Mouse (Mus musculus): Measurements from ENCODE around the gene Haus5. TPM values are rescaled to one million over a fixed set of nuclear protein-coding genes. Genes with fewer than 3 reads are reported as not detected.

Haus5 gene
- polyA plus RNA-seq, 1 experiment from 2014 or later: 50.5 TPM

DNA sequence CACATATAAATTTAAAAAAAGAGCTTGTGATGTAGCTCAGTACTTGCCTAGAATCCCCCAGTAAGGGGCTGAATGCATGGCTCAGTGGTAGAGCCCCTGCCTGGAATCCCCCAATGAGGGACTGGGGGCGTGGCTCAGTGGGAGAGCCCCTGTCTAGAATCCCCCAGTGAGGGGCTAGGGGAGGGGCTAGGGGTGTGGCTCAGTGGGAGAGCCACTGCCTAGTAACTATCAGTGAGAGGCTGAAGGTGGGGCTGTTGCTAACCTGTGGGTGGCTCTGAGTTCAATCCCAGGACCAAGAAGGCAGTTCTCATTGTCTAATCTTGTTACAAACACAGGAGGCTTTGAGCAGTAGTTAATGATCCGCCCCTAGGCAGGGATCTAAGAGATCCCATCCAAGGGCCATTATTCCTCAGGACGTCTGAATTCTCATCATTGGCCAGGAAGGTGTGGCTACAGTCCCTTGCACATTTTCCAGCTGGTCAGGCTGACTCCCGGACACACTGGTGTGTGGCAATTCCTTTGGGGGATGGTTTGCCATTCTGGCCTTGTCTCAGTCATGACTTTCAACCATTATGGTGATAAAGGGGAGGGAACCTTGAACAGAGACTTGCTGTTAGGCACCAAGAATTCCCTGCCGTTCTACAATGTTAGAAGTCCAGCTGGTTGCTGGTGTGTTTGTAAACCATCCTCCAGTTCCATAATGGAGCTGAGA is 49.6 kb downstream of the Haus5 start:
- Histone ChIP-seq H3K27ac (ENCODE audit: low read length) (no peak overlapping the region), H3K4me1 (ENCODE audit: control insufficient read depth, insufficient read depth, low read length) (no peaks in the 10 kb centered on the region), H3K4me2 (replicated peaks; ENCODE audit: low read depth, low read length) (no peak overlapping the region), H3K36me3 (ENCODE audit: control insufficient read depth, insufficient read depth, low read length) (peaks cover 31% of the 10 kb centered on the region), H3K9me3 (ENCODE audit: control insufficient read depth, low read depth, low read length) (no peaks in the 10 kb centered on the region), H3K9ac (replicated peaks; ENCODE audit: low read depth, low read length) (no peak overlapping the region), H3K27me3 (ENCODE audit: control insufficient read depth, insufficient read depth, low read length) (no peaks in the 10 kb centered on the region), H3K4me3 (ENCODE audit: low read depth, low read length) (no peak overlapping the region)
- WGBS: 55% methylated on average over 5 of the region's 5 CpGs
- 0 out of 2 replicates have a peak, but pooled peaks have one; percentile 48 for ATAC-seq (ENCODE audit: insufficient number of reproducible peaks, insufficient read depth, low FRiP score, low read depth)

DNA sequence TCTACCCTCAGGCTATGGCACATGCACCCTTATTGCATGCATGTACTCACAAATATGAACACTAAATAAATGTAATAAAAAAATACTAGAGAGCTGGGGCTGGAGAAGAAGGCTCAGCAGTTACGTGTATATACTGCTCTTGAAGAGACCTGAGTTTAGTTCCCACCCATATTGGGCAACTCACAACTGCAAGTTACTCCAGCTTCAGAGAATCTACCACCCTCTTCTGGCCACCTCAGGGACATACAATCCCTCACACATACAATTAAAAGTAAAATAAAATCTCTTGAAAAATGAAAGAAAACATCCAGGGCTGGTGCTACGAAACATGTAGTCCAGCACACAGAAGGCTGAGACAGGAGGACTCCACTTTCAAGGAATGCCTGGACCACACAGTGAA is 50.3 kb downstream of the Haus5 start:
- Histone ChIP-seq H3K9ac (replicated peaks; ENCODE audit: low read depth, low read length) (no peak overlapping the region), H3K27me3 (ENCODE audit: control insufficient read depth, insufficient read depth, low read length) (no peaks in the 10 kb centered on the region), H3K4me3 (ENCODE audit: low read depth, low read length) (no peak overlapping the region), H3K4me2 (replicated peaks; ENCODE audit: low read depth, low read length) (no peak overlapping the region), H3K4me1 (ENCODE audit: control insufficient read depth, insufficient read depth, low read length) (no peaks in the 10 kb centered on the region), H3K27ac (ENCODE audit: low read length) (no peak overlapping the region), H3K36me3 (ENCODE audit: control insufficient read depth, insufficient read depth, low read length) (peaks cover 29% of the 10 kb centered on the region), H3K9me3 (ENCODE audit: control insufficient read depth, low read depth, low read length) (no peaks in the 10 kb centered on the region)
- ATAC-seq (ENCODE audit: insufficient number of reproducible peaks, insufficient read depth, low FRiP score, low read depth): no peak
- 79% methylated on average over 2 of the region's 2 CpGs for WGBS

DNA sequence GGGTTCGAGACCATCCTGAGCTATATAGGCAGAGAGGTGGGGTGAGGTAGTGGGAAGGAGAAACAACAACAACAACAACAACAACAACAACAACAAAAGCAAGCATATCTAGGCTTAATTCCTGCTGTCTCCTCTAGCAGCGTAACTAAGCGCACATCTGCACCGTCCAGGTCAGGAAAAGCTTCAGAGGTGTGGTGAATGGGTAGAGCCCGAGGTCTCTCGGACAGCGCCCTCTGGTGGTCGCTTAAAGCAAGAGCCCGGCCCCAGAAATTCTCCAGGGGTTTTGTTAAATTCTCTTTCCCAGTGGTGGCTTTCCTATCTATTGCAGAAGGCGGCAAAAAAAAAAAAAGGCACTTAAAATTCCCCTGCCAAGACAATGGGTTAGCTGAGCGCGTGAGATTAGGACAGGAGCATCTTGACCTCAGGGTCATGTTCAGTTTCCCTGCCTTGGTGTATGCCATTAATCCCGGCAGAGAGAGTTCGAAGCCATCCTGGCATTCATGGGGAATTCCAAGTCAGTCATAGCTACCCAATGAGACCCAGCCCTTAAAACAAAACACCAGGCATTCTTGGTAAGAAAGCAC is 51.2 kb downstream of the Haus5 start:
- peaks cover 22% of the 10 kb centered on the region for H3K36me3 ChIP-seq (ENCODE audit: control insufficient read depth, insufficient read depth, low read length)
- 0 out of 2 replicates have a peak, but pooled peaks have one; percentile 61 for ATAC-seq (ENCODE audit: insufficient number of reproducible peaks, insufficient read depth, low FRiP score, low read depth)
- H3K27ac ChIP-seq (ENCODE audit: low read length): no peak overlapping the region
- 23% methylated on average over 14 of the region's 14 CpGs for WGBS
- no peak overlapping the region for H3K9ac ChIP-seq (replicated peaks; ENCODE audit: low read depth, low read length)
- no peaks in the 10 kb centered on the region for H3K4me1 ChIP-seq (ENCODE audit: control insufficient read depth, insufficient read depth, low read length)
- H3K9me3 ChIP-seq (ENCODE audit: control insufficient read depth, low read depth, low read length): no peaks in the 10 kb centered on the region
- no peak overlapping the region for H3K4me2 ChIP-seq (replicated peaks; ENCODE audit: low read depth, low read length)
- H3K27me3 ChIP-seq (ENCODE audit: control insufficient read depth, insufficient read depth, low read length): no peaks in the 10 kb centered on the region
- H3K4me3 ChIP-seq (ENCODE audit: low read depth, low read length): no peak overlapping the region

DNA sequence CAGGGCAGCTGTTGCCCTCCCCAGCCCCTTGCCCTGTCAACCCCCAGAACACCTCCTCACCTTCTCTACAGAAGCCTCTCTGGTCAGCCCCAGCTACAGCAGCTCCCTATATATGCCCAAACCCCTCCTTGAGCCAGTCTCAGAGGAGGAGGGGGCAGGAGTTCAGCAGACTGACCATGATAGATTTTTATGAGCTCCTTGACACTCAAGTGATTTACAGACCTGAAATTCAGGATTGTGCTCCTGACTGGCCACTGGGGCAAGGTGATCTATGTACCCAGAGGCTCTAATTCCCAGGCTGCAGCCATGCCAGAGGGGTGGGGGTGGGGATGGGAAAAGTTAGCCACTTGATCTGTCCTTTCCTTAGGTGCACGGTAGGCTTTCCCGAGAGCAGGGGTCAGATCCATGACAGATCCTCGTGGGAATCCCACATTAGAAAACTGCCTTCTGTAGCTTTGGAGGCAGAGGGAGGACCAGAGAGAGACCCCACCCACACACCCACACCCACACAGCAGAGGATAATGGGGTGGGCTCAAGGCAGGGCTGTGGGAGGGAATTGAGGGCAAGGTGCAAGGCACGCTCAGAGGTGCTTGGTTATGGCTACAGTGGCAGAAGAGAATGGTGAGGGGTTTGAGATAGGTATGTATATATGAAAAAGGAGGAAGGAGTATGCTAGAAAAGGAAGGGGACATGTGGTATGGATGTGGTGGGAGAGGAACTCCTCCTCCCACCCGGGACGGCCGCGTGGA is 52.0 kb downstream of the Haus5 start, which contains the start of gene Upk1a:
Gene Upk1a (minus strand): TSS at position 194 of the 749 bp plus-strand sequence.
- Histone ChIP-seq H3K9ac (replicated peaks; ENCODE audit: low read depth, low read length) (no peak within 1 kb of the TSS), H3K36me3 (ENCODE audit: control insufficient read depth, insufficient read depth, low read length) (peaks cover 18% of the 10 kb centered on the region), H3K27me3 (ENCODE audit: control insufficient read depth, insufficient read depth, low read length) (no peaks in the 10 kb centered on the region), H3K27ac (ENCODE audit: low read length) (no peak within 1 kb of the TSS), H3K4me3 (ENCODE audit: low read depth, low read length) (no peak within 1 kb of the TSS), H3K4me1 (ENCODE audit: control insufficient read depth, insufficient read depth, low read length) (no peaks in the 10 kb centered on the region), H3K9me3 (ENCODE audit: control insufficient read depth, low read depth, low read length) (no peaks in the 10 kb centered on the region), H3K4me2 (replicated peaks; ENCODE audit: low read depth, low read length) (no peak within 1 kb of the TSS)
- WGBS: 41% methylated on average over 8 of the region's 8 CpGs
- 0 out of 2 replicates have a peak, but pooled peaks have one; percentile 29 for ATAC-seq (ENCODE audit: insufficient number of reproducible peaks, insufficient read depth, low FRiP score, low read depth)

DNA sequence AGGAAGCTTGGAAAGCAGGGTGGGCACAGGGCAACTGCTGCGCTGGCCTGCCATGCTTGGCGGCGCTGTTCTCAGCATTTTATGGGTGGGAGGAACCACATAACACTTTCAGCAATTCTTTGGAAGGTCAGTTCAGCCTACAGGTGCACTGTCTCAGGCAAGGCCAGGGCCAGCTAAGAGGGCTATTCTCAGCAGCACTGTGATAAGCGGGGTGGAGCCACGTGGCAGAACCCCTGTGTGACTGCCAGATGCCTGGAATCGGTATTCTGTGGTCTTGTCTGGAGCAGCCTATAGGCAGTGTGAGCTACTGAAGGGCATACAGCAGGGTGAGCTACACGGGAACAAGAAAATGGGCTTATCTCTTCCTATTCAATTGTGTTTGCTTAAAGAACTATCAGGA is 54.8 kb downstream of the Haus5 start:
- H3K4me1 ChIP-seq (ENCODE audit: control insufficient read depth, insufficient read depth, low read length): no peaks in the 10 kb centered on the region
- WGBS: 49% methylated on average over 7 of the region's 7 CpGs
- H3K4me3 ChIP-seq (ENCODE audit: low read depth, low read length): no peak overlapping the region
- no peaks in the 10 kb centered on the region for H3K9me3 ChIP-seq (ENCODE audit: control insufficient read depth, low read depth, low read length)
- H3K9ac ChIP-seq (replicated peaks; ENCODE audit: low read depth, low read length): no peak overlapping the region
- no peaks in the 10 kb centered on the region for H3K27me3 ChIP-seq (ENCODE audit: control insufficient read depth, insufficient read depth, low read length)
- no peak overlapping the region for H3K27ac ChIP-seq (ENCODE audit: low read length)
- H3K36me3 ChIP-seq (ENCODE audit: control insufficient read depth, insufficient read depth, low read length): no peaks in the 10 kb centered on the region
- peak; percentile 46; the same call in 1 of the 2 replicates for ATAC-seq (ENCODE audit: insufficient number of reproducible peaks, insufficient read depth, low FRiP score, low read depth)
- H3K4me2 ChIP-seq (replicated peaks; ENCODE audit: low read depth, low read length): no peak overlapping the region

GRCm38 (mm10) chr7:30608476-30608875 is 56.3 kb downstream of the Haus5 start:
- WGBS: 45% methylated on average over 16 of the region's 16 CpGs

GRCm38 (mm10) chr7:30607706-30608309 is 57.0 kb downstream of the Haus5 start:
- WGBS: 29% methylated on average over 8 of the region's 8 CpGs
- no peak for ATAC-seq (ENCODE audit: insufficient number of reproducible peaks, insufficient read depth, low FRiP score, low read depth)

More at GRCm38 (mm10) chr7:30608476-30608875, 56.3 kb downstream of the Haus5 start:
- Histone ChIP-seq H3K4me1 (ENCODE audit: control insufficient read depth, insufficient read depth, low read length) (no peaks in the 10 kb centered on the region), H3K4me3 (ENCODE audit: low read depth, low read length) (no peak overlapping the region), H3K9me3 (ENCODE audit: control insufficient read depth, low read depth, low read length) (no peaks in the 10 kb centered on the region), H3K36me3 (ENCODE audit: control insufficient read depth, insufficient read depth, low read length) (no peaks in the 10 kb centered on the region), H3K4me2 (replicated peaks; ENCODE audit: low read depth, low read length) (no peak overlapping the region), H3K27me3 (ENCODE audit: control insufficient read depth, insufficient read depth, low read length) (no peaks in the 10 kb centered on the region), H3K27ac (ENCODE audit: low read length) (no peak overlapping the region), H3K9ac (replicated peaks; ENCODE audit: low read depth, low read length) (no peak overlapping the region)
- ATAC-seq (ENCODE audit: insufficient number of reproducible peaks, insufficient read depth, low FRiP score, low read depth): no peak

GRCm38 (mm10) chr7:30604944-30605343 is 59.9 kb downstream of the Haus5 start:
- 82% methylated on average over 8 of the region's 8 CpGs for WGBS

More at GRCm38 (mm10) chr7:30607706-30608309, 57.0 kb downstream of the Haus5 start:
- Histone ChIP-seq H3K4me1 (ENCODE audit: control insufficient read depth, insufficient read depth, low read length) (no peaks in the 10 kb centered on the region), H3K27ac (ENCODE audit: low read length) (no peak overlapping the region), H3K4me2 (replicated peaks; ENCODE audit: low read depth, low read length) (no peak overlapping the region), H3K4me3 (ENCODE audit: low read depth, low read length) (no peak overlapping the region), H3K9me3 (ENCODE audit: control insufficient read depth, low read depth, low read length) (no peaks in the 10 kb centered on the region), H3K27me3 (ENCODE audit: control insufficient read depth, insufficient read depth, low read length) (no peaks in the 10 kb centered on the region), H3K36me3 (ENCODE audit: control insufficient read depth, insufficient read depth, low read length) (no peaks in the 10 kb centered on the region), H3K9ac (replicated peaks; ENCODE audit: low read depth, low read length) (no peak overlapping the region)

More at GRCm38 (mm10) chr7:30604944-30605343, 59.9 kb downstream of the Haus5 start:
- H3K9ac ChIP-seq (replicated peaks; ENCODE audit: low read depth, low read length): no peak overlapping the region
- H3K27me3 ChIP-seq (ENCODE audit: control insufficient read depth, insufficient read depth, low read length): no peaks in the 10 kb centered on the region
- H3K36me3 ChIP-seq (ENCODE audit: control insufficient read depth, insufficient read depth, low read length): no peaks in the 10 kb centered on the region
- H3K9me3 ChIP-seq (ENCODE audit: control insufficient read depth, low read depth, low read length): no peaks in the 10 kb centered on the region
- peaks cover 3% of the 10 kb centered on the region; the same call in 1 of the 2 replicates for H3K4me1 ChIP-seq (ENCODE audit: control insufficient read depth, insufficient read depth, low read length)
- H3K4me2 ChIP-seq (replicated peaks; ENCODE audit: low read depth, low read length): no peak overlapping the region
- no peak overlapping the region for H3K4me3 ChIP-seq (ENCODE audit: low read depth, low read length)
- ATAC-seq (ENCODE audit: insufficient number of reproducible peaks, insufficient read depth, low FRiP score, low read depth): no peak
- no peak overlapping the region for H3K27ac ChIP-seq (ENCODE audit: low read length)

Data from stomach, embryonic 14.5 days (tissue).